Mouse (Mus musculus) kidney, postnatal 0 days (tissue): ENCODE measurements around the gene Mrrf. TPM values are rescaled to one million over a fixed set of nuclear protein-coding genes. Genes with fewer than 3 reads are reported as not detected.

Experiments
- ATAC-seq: fragments of 200-750 bp; cut with Nextera tagmentation; replicated peaks from 2 replicates; pipeline ENCODE4 v1.8.0; 2017; ENCODE audit warnings: low read depth, moderate number of reproducible peaks, moderate TSS enrichment, moderate library complexity; ENCODE audit not compliant: low FRiP score
- DNase-seq: peaks from one replicate; pipeline ENCODE4 v3.0.0-alpha.2; 2016; ENCODE audit warnings: low spot score
- H3K27ac ChIP-seq: fragments of 300-500 bp; sonication (generic); 2 replicates; pipeline ENCODE4 v1.5.1; 2014; ENCODE audit warnings: mild to moderate bottlenecking
- H3K27me3 ChIP-seq: fragments of 300-500 bp; sonication (generic); 2 replicates; pipeline ENCODE4 v1.6.1; 2014; ENCODE audit warnings: low read length, mixed read lengths; ENCODE audit not compliant: insufficient read depth
- H3K36me3 ChIP-seq: fragments of 300-500 bp; sonication (generic); 2 replicates; pipeline ENCODE4 v1.6.1; 2014; ENCODE audit warnings: low read length, mixed read lengths; ENCODE audit not compliant: insufficient read depth
- H3K4me1 ChIP-seq: fragments of 300-500 bp; sonication (generic); replicated peaks from 2 replicates; pipeline ENCODE4 v1.6.1; 2014; ENCODE audit warnings: antibody characterized with exemption, low read length, mixed read lengths; ENCODE audit not compliant: insufficient read depth
- H3K4me2 ChIP-seq: fragments of 300-500 bp; sonication (generic); 2 replicates; pipeline ENCODE4 v1.6.1; 2014; ENCODE audit warnings: mild to moderate bottlenecking, low read length, moderate library complexity, mixed read lengths
- H3K4me3 ChIP-seq: fragments of 300-500 bp; sonication (generic); replicated peaks from 2 replicates; pipeline ENCODE4 v1.5.1; 2014; ENCODE audit warnings: low read depth, low read length
- H3K9ac ChIP-seq: fragments of 300-500 bp; sonication (generic); 2 replicates; pipeline ENCODE4 v1.6.1; 2014; ENCODE audit warnings: low read depth, low read length
- H3K9me3 ChIP-seq: fragments of 300-500 bp; sonication (generic); replicated peaks from 2 replicates; pipeline ENCODE4 v1.6.1; 2016; ENCODE audit warnings: low read length, inconsistent platforms, mixed read lengths
- CTCF ChIP-seq: IDR thresholded peaks from 2 replicates; pipeline ENCODE4 v1.5.1; 2016; ENCODE audit warnings: antibody characterized with exemption, low read depth, mild to moderate bottlenecking, moderate library complexity
- whole genome bisulfite sequencing: fragments of 180-500 bp; shearing (Covaris S2); extraction: QIAGEN DNeasy Blood & Tissue Kit; methylation state at CpG from one replicate; pipeline ENCODE4 v1.1.7; 2014; 5-methylcytosine and 5-hydroxymethylcytosine counted together
- polyA plus RNA-seq: library from polyadenylated mRNA; unstranded; fragments of >200 nt; fragmentation: Nextera tagmentation; extraction: Ambion mirVana; gene quantifications from 2 replicates; pipeline ENCODE4 v1.2.1, GENCODE M21; 2015

Gene Mrrf
- polyA plus RNA-seq, 1 experiment from 2014 or later: 25.4 TPM

GRCm38 (mm10) chr2:36238951-36239350 is 102.8 kb downstream of the Mrrf start:
- no peak overlapping the region for H3K9ac ChIP-seq
- H3K36me3 ChIP-seq: no peaks in the 10 kb centered on the region
- TF ChIP-seq CTCF: no peak
- H3K9me3 ChIP-seq: no peaks in the 10 kb centered on the region
- WGBS: 89% methylated on average over 2 of the region's 2 CpGs
- no peak overlapping the region for H3K4me3 ChIP-seq
- DNase-seq (no peak), ATAC-seq (no peak)
- no peak overlapping the region for H3K4me2 ChIP-seq
- no peaks in the 10 kb centered on the region for H3K27me3 ChIP-seq
- H3K27ac ChIP-seq: no peak overlapping the region
- 0 out of 2 replicates have a peak, but pooled peaks cover 4% of the 10 kb centered on the region for H3K4me1 ChIP-seq

Other genes with a start within 250 kb of the Mrrf start
- 1.2 and 1.5 TPM in 2 replicates for gene Ttll11, start 156.5 kb upstream of the Mrrf start, polyA plus RNA-seq
- gene Ndufa8, start 87.0 kb upstream of the Mrrf start, polyA plus RNA-seq: 383 TPM in 2 replicates
- gene Morn5, start 86.9 kb upstream of the Mrrf start, polyA plus RNA-seq: 0.27 and 0.62 TPM in 2 replicates
- gene Lhx6, start 31.0 kb upstream of the Mrrf start, polyA plus RNA-seq: 1.5 and 1.7 TPM in 2 replicates
- gene Rbm18, start 384 bp downstream of the Mrrf start, polyA plus RNA-seq: 59.8 and 62.5 TPM in 2 replicates
- 41.9 and 42.0 TPM in 2 replicates for gene Ptgs1, start 94.0 kb downstream of the Mrrf start, polyA plus RNA-seq
- gene Olfr338, start 237.1 kb downstream of the Mrrf start, polyA plus RNA-seq: not detected in 2 replicates